Mouse (Mus musculus) stomach, embryonic 16.5 days (tissue): Measurements from ENCODE around the gene Wbp2. TPM values are rescaled to one million over a fixed set of nuclear protein-coding genes. Genes with fewer than 3 reads are reported as not detected.

Source experiments
- ATAC-seq: fragments of 200-750 bp; cut with Nextera tagmentation; 2 replicates; pipeline ENCODE4 v1.8.0; 2017; ENCODE audit warnings: moderate number of reproducible peaks, moderate TSS enrichment; ENCODE audit not compliant: insufficient read depth, low FRiP score
- H3K27ac ChIP-seq: fragments of 300-500 bp; sonication (generic); 2 replicates; pipeline ENCODE4 v1.5.1; 2014; ENCODE audit warnings: low read length
- H3K27me3 ChIP-seq: fragments of 300-500 bp; sonication (generic); 2 replicates; pipeline ENCODE4 v1.6.1; 2014; ENCODE audit warnings: low read length, control low read depth, mixed read lengths; ENCODE audit not compliant: control insufficient read depth, insufficient read depth
- H3K36me3 ChIP-seq: fragments of 300-500 bp; sonication (generic); 2 replicates; pipeline ENCODE4 v1.6.1; 2014; ENCODE audit warnings: low read length; ENCODE audit not compliant: control insufficient read depth, insufficient read depth
- H3K4me1 ChIP-seq: fragments of 300-500 bp; sonication (generic); 2 replicates; pipeline ENCODE4 v1.6.1; 2014; ENCODE audit warnings: low read length, control low read depth, mixed read lengths; ENCODE audit not compliant: control insufficient read depth, insufficient read depth
- H3K4me2 ChIP-seq: fragments of 300-500 bp; sonication (generic); 2 replicates; pipeline ENCODE4 v1.6.1; 2014; ENCODE audit warnings: low read depth, low read length, mixed read lengths
- H3K4me3 ChIP-seq: fragments of 300-500 bp; sonication (generic); replicated peaks from 2 replicates; pipeline ENCODE4 v1.5.1; 2014; ENCODE audit warnings: mild to moderate bottlenecking, low read length
- H3K9ac ChIP-seq: fragments of 300-500 bp; sonication (generic); 2 replicates; pipeline ENCODE4 v1.6.1; 2014; ENCODE audit warnings: low read length
- H3K9me3 ChIP-seq: fragments of 300-500 bp; sonication (generic); replicated peaks from 2 replicates; pipeline ENCODE4 v1.6.1; 2016; ENCODE audit warnings: low read length, control low read depth; ENCODE audit not compliant: control insufficient read depth
- WGBS: fragments of 180-500 bp; shearing (Covaris S2); extraction: QIAGEN DNeasy Blood & Tissue Kit; methylation state at CpG from one replicate; pipeline ENCODE4 v1.1.7; 2014; 5-methylcytosine and 5-hydroxymethylcytosine counted together
- polyA plus RNA-seq: library from polyadenylated mRNA; unstranded; fragments of >200 nt; fragmentation: Nextera tagmentation; extraction: Ambion mirVana; gene quantifications from 2 replicates; pipeline ENCODE4 v1.2.1, GENCODE M21; 2015

Wbp2 gene
- polyA plus RNA-seq, 1 experiment from 2014 or later = 81.8 TPM

- Histone ChIP-seq H3K4me1 (peaks cover 25% of the 10 kb centered on the region), H3K4me3 (peak overlapping the region; percentile 53), H3K27ac (peak overlapping the region; percentile 84), H3K9ac (peak overlapping the region; percentile 65), H3K4me2 (peak overlapping the region; percentile 62), H3K36me3 (peaks cover 12% of the 10 kb centered on the region), H3K9me3 (no peaks in the 10 kb centered on the region), H3K27me3 (no peaks in the 10 kb centered on the region)
- 2% methylated on average over 31 of the region's 31 CpGs for WGBS
- ATAC-seq = peak; percentile 81
Measured at GRCm38 (mm10) chr11:116087194-116088130, 667 bp upstream of the Wbp2 start.

- no peak overlapping the region for H3K27ac ChIP-seq
- H3K27me3 ChIP-seq = no peaks in the 10 kb centered on the region
- H3K4me1 ChIP-seq = peaks cover 29% of the 10 kb centered on the region
- H3K36me3 ChIP-seq = peaks cover 26% of the 10 kb centered on the region
- 73% methylated on average over 6 of the region's 6 CpGs for WGBS
- no peak overlapping the region for H3K9ac ChIP-seq
- no peak overlapping the region for H3K4me3 ChIP-seq
- H3K9me3 ChIP-seq = no peaks in the 10 kb centered on the region
- ATAC-seq = no peak
- no peak overlapping the region for H3K4me2 ChIP-seq
Measured at GRCm38 (mm10) chr11:116084166-116084565, 2.6 kb downstream of the Wbp2 start.

- no peaks in the 10 kb centered on the region for H3K9me3 ChIP-seq
- peaks cover 37% of the 10 kb centered on the region for H3K4me1 ChIP-seq
- no peaks in the 10 kb centered on the region for H3K27me3 ChIP-seq
- no peak overlapping the region for H3K4me2 ChIP-seq
- H3K4me3 ChIP-seq = no peak overlapping the region
- WGBS = 90% methylated on average over 14 of the region's 14 CpGs
- H3K9ac ChIP-seq = no peak overlapping the region
- ATAC-seq = no peak
- H3K36me3 ChIP-seq = peaks cover 27% of the 10 kb centered on the region
- no peak overlapping the region for H3K27ac ChIP-seq
Measured at GRCm38 (mm10) chr11:116083096-116083672, 3.6 kb downstream of the Wbp2 start.

GRCm38 (mm10) chr11:116081081-116081480 lies 5.7 kb downstream of the Wbp2 start:
- H3K9me3 ChIP-seq = no peaks in the 10 kb centered on the region
- no peak overlapping the region for H3K4me2 ChIP-seq
- 64% methylated on average over 6 of the region's 6 CpGs for WGBS
- peaks cover 37% of the 10 kb centered on the region for H3K4me1 ChIP-seq
- H3K9ac ChIP-seq = no peak overlapping the region
- no peak for ATAC-seq
- no peak overlapping the region for H3K4me3 ChIP-seq
- H3K27me3 ChIP-seq = no peaks in the 10 kb centered on the region
- H3K36me3 ChIP-seq = peaks cover 27% of the 10 kb centered on the region
- no peak overlapping the region for H3K27ac ChIP-seq

- Histone ChIP-seq H3K4me1 (peaks cover 27% of the 10 kb centered on the region), H3K4me3 (no peak overlapping the region), H3K9ac (no peak overlapping the region; the same call in 1 of the 2 replicates), H3K27ac (no peak overlapping the region), H3K36me3 (peaks cover 27% of the 10 kb centered on the region), H3K4me2 (no peak overlapping the region), H3K27me3 (no peaks in the 10 kb centered on the region), H3K9me3 (no peaks in the 10 kb centered on the region)
- ATAC-seq = no peak
- WGBS = 68% methylated on average over 10 of the region's 10 CpGs
Measured at GRCm38 (mm10) chr11:116079511-116079910, 7.3 kb downstream of the Wbp2 start.

- H3K27ac ChIP-seq = peak overlapping the region; percentile 95
- H3K9ac ChIP-seq = peak overlapping the region; percentile 43
- H3K4me3 ChIP-seq = no peak overlapping the region
- WGBS = 45% methylated on average over 10 of the region's 10 CpGs
- H3K4me1 ChIP-seq = peaks cover 23% of the 10 kb centered on the region
- H3K27me3 ChIP-seq = no peaks in the 10 kb centered on the region
- no peaks in the 10 kb centered on the region for H3K9me3 ChIP-seq
- H3K36me3 ChIP-seq = peaks cover 25% of the 10 kb centered on the region
- no peak overlapping the region; the same call in 1 of the 2 replicates for H3K4me2 ChIP-seq
- no peak for ATAC-seq
Measured at GRCm38 (mm10) chr11:116078676-116079320, 8.0 kb downstream of the Wbp2 start.

- Histone ChIP-seq H3K9ac (peak overlapping the region; percentile 69), H3K4me1 (peaks cover 23% of the 10 kb centered on the region)
- WGBS = 10% methylated on average over 16 of the region's 16 CpGs
Measured at GRCm38 (mm10) chr11:116078221-116078620, 8.6 kb downstream of the Wbp2 start.

GRCm38 (mm10) chr11:116077446-116078204 lies 9.2 kb downstream of the Wbp2 start, which contains the start of gene Unc13d:
Unc13d (minus strand) TSS chr11:116077961.
- Histone ChIP-seq H3K9ac (peak within 1 kb of the TSS; percentile 69), H3K9me3 (no peaks in the 10 kb centered on the region), H3K27ac (peak within 1 kb of the TSS; percentile 95), H3K4me1 (peaks cover 23% of the 10 kb centered on the region), H3K27me3 (no peaks in the 10 kb centered on the region), H3K4me3 (peak within 1 kb of the TSS; percentile 39), H3K36me3 (peaks cover 17% of the 10 kb centered on the region), H3K4me2 (peak within 1 kb of the TSS; percentile 46)
- WGBS = 52% methylated on average over 22 of the region's 22 CpGs
- peak; percentile 83 for ATAC-seq

More at GRCm38 (mm10) chr11:116078221-116078620, 8.6 kb downstream of the Wbp2 start:
- no peaks in the 10 kb centered on the region for H3K27me3 ChIP-seq
- peak overlapping the region; percentile 46 for H3K4me2 ChIP-seq
- H3K36me3 ChIP-seq = peaks cover 19% of the 10 kb centered on the region
- H3K4me3 ChIP-seq = peak overlapping the region; percentile 39
- peak overlapping the region; percentile 95 for H3K27ac ChIP-seq
- peak; percentile 53 for ATAC-seq
- no peaks in the 10 kb centered on the region for H3K9me3 ChIP-seq
